Mouse (Mus musculus): ENCODE data around the gene Rassf3. TPM values are rescaled to one million over a fixed set of nuclear protein-coding genes. Genes with fewer than 3 reads are reported as not detected.

The Rassf3 gene
- polyA plus RNA-seq, 1 experiment, result not detected

GRCm38 (mm10) chr10:121381280-121381679, 94.9 kb downstream of the Rassf3 start:
- no peak for TF ChIP-seq GATA1 (IDR thresholded peaks at IDR 0.05; ENCODE audit: low read length)

DNA sequence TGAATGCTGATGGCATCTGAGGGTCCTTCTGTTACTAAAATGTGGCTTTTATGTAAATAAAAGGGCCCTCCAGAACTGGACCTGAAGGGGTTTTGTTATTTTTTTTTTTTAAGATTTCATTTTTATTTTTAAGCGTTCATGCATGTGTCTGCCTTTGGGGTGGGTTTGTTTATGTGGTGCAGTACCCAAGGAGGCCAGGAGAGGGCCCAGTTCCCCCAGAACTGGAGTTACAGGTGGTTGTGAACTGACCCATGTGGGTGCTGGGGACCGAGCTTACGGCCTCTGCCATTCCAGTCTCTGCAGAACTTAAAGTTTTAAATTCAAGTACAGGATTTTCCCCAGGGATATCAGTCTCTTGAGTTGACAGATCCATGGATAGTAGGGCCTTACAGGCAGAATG, 96.8 kb downstream of the Rassf3 start:
- no peak for TF ChIP-seq GATA1 (IDR thresholded peaks at IDR 0.05; ENCODE audit: low read length)

DNA sequence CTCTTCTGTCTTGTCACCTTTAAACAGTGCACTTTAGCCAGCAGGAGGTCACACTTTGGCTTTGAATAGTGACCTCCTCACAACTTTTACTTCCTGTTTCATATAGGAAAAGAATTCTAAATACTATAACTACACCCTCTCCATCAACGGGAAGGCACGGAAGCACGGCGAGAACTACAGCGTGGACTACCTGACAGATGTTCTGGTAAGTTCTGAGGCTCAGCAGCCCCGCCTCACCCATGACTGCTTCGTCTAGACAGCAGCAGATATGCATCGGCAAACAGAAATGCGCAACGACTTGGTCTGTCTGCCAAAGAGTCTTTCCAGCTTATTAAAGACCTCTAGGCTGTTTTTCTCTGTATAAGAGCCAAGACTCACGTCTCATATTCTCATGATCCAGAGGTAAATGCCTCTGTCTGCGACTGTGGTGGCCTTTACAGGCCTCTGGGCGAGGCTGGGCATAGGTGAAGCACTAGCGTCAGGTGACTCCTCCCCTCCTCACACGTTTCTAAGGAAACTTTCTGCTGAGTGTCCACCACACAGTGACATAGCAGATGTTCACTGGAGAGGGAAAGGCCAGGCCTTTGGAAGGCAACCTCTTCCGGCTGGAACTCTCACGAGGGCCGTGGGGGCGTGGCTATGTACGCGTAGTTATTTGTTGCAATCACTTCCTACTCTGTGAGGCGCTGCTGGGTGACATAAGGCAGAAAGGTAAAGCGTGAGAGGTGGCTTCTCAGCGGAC, 99.4 kb downstream of the Rassf3 start:
- TF ChIP-seq GATA1 (IDR thresholded peaks at IDR 0.05; ENCODE audit: low read length), result no peak

- TF ChIP-seq GATA1 (IDR thresholded peaks at IDR 0.05; ENCODE audit: low read length), result no peak
Measured at GRCm38 (mm10) chr10:121375649-121376493, 100.3 kb downstream of the Rassf3 start.

- no peak for TF ChIP-seq GATA1 (IDR thresholded peaks at IDR 0.05; ENCODE audit: low read length)
Measured at GRCm38 (mm10) chr10:121374693-121375620, 101.2 kb downstream of the Rassf3 start.

- no peak for TF ChIP-seq GATA1 (IDR thresholded peaks at IDR 0.05; ENCODE audit: low read length)
Measured at GRCm38 (mm10) chr10:121374013-121374412, 102.1 kb downstream of the Rassf3 start.

DNA sequence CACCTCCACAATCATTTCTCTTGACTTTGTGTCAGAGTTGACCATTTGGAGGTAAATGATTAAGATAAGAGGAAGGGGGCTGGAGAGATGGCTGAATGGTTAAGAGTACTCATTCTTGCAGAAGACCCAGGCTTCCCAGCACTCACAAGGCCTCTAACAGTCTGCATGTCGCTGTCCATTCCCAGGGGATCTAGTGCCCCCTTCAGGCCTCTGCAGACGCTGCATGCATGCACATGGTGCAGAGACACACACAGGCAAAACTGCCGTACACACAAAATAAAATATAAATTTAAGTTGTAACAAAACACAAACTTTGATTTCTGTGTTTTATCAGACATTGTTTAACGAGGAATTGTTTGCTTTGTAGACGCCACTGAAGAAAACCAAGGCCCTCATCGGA, 105.4 kb downstream of the Rassf3 start:
- no peak for TF ChIP-seq GATA1 (IDR thresholded peaks at IDR 0.05; ENCODE audit: low read length)

DNA sequence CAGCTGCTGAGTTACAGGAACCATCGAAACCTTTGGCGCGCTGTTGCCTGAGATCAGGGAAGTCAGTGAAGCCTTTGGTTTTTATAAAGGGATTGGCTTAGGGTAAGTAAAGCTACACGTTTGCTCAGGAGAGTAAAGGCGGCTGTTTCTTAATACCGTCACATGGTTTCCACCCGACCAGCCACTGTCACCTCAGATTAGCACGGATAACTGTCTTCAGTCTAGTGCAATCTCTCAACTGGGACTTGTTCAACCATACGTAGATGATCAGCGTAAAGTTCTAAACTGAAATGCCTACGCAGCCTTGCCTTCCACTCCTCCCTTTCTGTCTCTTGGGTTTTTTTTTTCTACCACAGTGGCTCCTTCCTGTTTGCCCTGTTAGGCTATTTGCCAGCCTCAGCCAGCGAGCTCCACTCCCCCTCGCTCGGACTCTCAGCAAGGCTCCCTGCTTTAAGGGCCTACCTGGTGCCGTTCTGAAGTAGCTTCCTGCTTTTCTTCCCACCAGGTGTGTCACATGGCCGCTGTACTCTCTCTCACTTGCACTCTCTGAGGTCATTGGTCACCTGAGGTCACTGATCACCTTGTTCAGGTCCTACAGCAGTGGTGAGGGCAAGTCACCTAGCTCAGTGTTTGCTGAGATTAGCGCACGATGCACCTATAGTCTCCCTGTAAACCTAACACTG, 107.2 kb downstream of the Rassf3 start:
- TF ChIP-seq GATA1 (IDR thresholded peaks at IDR 0.05; ENCODE audit: low read length), result no peak

DNA sequence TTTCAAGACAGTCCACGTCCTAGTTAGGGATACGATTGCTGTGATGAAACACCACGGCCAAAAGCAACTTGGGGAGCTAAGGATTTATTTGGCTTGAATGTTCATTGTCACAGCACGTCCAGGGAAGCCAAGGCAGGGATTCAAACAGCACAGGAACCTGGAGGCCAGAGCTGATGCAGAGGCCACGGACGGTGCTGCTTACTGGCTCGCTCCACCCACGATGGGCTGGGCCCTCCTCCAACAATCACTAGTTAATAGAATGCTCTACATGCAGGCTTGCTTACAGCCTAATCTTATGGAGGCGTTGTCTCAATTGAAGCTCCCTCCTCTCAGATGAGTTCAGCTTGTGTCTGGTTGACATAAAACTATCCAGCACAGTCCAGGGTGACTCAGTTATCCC, 108.4 kb downstream of the Rassf3 start:
- TF ChIP-seq GATA1 (IDR thresholded peaks at IDR 0.05; ENCODE audit: low read length), result no peak

- TF ChIP-seq GATA1 (IDR thresholded peaks at IDR 0.05; ENCODE audit: low read length), result no peak
Measured at GRCm38 (mm10) chr10:121367271-121367670, 108.9 kb downstream of the Rassf3 start.

DNA sequence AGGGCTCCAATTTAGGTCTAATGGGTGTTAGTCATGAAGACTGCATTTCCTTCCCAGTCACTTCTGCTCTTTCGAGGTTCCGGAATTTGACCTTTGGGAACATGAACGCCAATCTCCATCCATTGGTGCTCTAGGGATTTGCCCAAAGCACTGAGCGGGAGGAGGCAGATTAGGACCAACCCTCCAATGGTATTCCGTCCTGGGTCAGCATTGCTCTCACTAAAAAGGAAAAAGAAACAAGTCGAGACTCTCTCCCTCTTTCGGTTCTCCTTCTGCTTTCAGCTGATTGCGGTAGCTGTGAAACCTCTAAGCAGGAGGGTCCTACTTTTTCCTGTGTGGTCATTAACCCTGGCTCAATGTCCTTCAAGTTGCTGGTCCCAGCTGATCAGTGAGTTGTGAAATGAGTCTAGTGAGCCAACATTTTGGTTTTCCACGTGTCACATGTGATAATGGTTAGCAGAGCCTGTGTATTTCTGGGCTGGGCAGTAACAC, 110.3 kb downstream of the Rassf3 start:
- no peak for TF ChIP-seq GATA1 (IDR thresholded peaks at IDR 0.05; ENCODE audit: low read length)

GRCm38 (mm10) chr10:121364801-121365564, 111.2 kb downstream of the Rassf3 start, which contains the start of gene Gns:
TSS of gene Gns (plus strand) at chr10:121365090.
- no peak for TF ChIP-seq GATA1 (IDR thresholded peaks at IDR 0.05; ENCODE audit: low read length)

DNA sequence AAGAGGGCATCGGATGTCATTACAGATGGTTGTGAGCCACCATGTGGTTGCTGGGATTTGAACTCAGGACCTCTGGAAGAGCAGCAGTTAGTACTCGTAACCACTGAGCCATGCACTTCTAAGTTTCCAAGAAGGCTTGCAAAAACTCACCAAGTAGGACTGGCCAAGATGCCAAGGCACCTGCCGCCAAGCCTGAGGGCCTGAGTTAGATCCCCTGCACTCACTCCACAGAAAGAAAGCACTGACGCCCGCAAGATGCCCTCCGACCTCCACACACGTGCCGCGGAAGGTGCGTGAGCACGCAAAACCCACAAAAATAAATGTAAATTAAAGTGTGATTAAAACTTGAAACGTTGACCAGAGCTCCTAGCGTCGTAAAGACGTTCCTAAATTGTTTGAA, 111.8 kb downstream of the Rassf3 start:
- no peak for TF ChIP-seq GATA1 (IDR thresholded peaks at IDR 0.05; ENCODE audit: low read length)

- TF ChIP-seq GATA1 (IDR thresholded peaks at IDR 0.05; ENCODE audit: low read length), result no peak
Measured at GRCm38 (mm10) chr10:121363201-121363600, 112.9 kb downstream of the Rassf3 start.

Measured in G1E-ER4 (cell line).